Mouse (Mus musculus) kidney, postnatal 0 days (tissue): ENCODE results near the gene Cntn5. TPM values are rescaled to one million over a fixed set of nuclear protein-coding genes. Genes with fewer than 3 reads are reported as not detected.

Experiments used
- ATAC-seq: fragments of 200-750 bp; cut with Nextera tagmentation; replicated peaks from 2 replicates; pipeline ENCODE4 v1.8.0; 2017; ENCODE audit warnings: low read depth, moderate number of reproducible peaks, moderate TSS enrichment, moderate library complexity; ENCODE audit not compliant: low FRiP score
- DNase-seq: peaks from one replicate; pipeline ENCODE4 v3.0.0-alpha.2; 2016; ENCODE audit warnings: low spot score
- H3K27ac ChIP-seq: fragments of 300-500 bp; sonication (generic); 2 replicates; pipeline ENCODE4 v1.5.1; 2014; ENCODE audit warnings: mild to moderate bottlenecking
- H3K27me3 ChIP-seq: fragments of 300-500 bp; sonication (generic); 2 replicates; pipeline ENCODE4 v1.6.1; 2014; ENCODE audit warnings: low read length, mixed read lengths; ENCODE audit not compliant: insufficient read depth
- H3K36me3 ChIP-seq: fragments of 300-500 bp; sonication (generic); 2 replicates; pipeline ENCODE4 v1.6.1; 2014; ENCODE audit warnings: low read length, mixed read lengths; ENCODE audit not compliant: insufficient read depth
- H3K4me1 ChIP-seq: fragments of 300-500 bp; sonication (generic); replicated peaks from 2 replicates; pipeline ENCODE4 v1.6.1; 2014; ENCODE audit warnings: antibody characterized with exemption, low read length, mixed read lengths; ENCODE audit not compliant: insufficient read depth
- H3K4me2 ChIP-seq: fragments of 300-500 bp; sonication (generic); 2 replicates; pipeline ENCODE4 v1.6.1; 2014; ENCODE audit warnings: mild to moderate bottlenecking, low read length, moderate library complexity, mixed read lengths
- H3K4me3 ChIP-seq: fragments of 300-500 bp; sonication (generic); replicated peaks from 2 replicates; pipeline ENCODE4 v1.5.1; 2014; ENCODE audit warnings: low read depth, low read length
- H3K9ac ChIP-seq: fragments of 300-500 bp; sonication (generic); 2 replicates; pipeline ENCODE4 v1.6.1; 2014; ENCODE audit warnings: low read depth, low read length
- H3K9me3 ChIP-seq: fragments of 300-500 bp; sonication (generic); replicated peaks from 2 replicates; pipeline ENCODE4 v1.6.1; 2016; ENCODE audit warnings: low read length, inconsistent platforms, mixed read lengths
- CTCF ChIP-seq: IDR thresholded peaks from 2 replicates; pipeline ENCODE4 v1.5.1; 2016; ENCODE audit warnings: antibody characterized with exemption, low read depth, mild to moderate bottlenecking, moderate library complexity
- WGBS: fragments of 180-500 bp; shearing (Covaris S2); extraction: QIAGEN DNeasy Blood & Tissue Kit; methylation state at CpG from one replicate; pipeline ENCODE4 v1.1.7; 2014; 5-methylcytosine and 5-hydroxymethylcytosine counted together
- polyA plus RNA-seq: library from polyadenylated mRNA; unstranded; fragments of >200 nt; fragmentation: Nextera tagmentation; extraction: Ambion mirVana; gene quantifications from 2 replicates; pipeline ENCODE4 v1.2.1, GENCODE M21; 2015

The Cntn5 gene
- polyA plus RNA-seq, 1 experiment from 2014 or later = 0.43 TPM

DNA sequence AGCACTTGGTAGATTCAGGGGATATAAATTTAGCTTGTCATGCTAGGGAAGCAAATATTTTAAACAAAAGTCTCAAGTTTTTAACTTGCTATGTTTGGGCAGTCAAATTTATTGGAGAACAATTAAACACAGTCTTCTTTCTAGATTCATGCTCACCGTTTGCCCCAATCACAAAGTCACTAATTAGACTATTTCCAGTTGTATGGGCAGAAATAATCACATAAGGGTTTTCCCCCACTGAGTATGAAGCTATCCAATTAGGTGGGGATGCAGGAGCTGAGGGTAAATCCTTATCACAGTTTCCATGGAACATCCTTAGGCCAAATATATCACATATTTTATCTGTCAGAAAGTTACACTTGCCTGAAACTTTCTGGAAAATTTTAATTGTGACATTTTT is 788.0 kb downstream of the Cntn5 start:
- Histone ChIP-seq H3K9me3 (no peaks in the 10 kb centered on the region), H3K27me3 (no peaks in the 10 kb centered on the region), H3K9ac (no peak overlapping the region), H3K4me3 (no peak overlapping the region), H3K4me1 (no peaks in the 10 kb centered on the region), H3K4me2 (no peak overlapping the region), H3K36me3 (no peaks in the 10 kb centered on the region), H3K27ac (no peak overlapping the region)
- 65% methylated on average over 1 of the region's 1 CpGs for WGBS
- TF ChIP-seq CTCF = no peak
- ATAC-seq (no peak), DNase-seq (no peak)

DNA sequence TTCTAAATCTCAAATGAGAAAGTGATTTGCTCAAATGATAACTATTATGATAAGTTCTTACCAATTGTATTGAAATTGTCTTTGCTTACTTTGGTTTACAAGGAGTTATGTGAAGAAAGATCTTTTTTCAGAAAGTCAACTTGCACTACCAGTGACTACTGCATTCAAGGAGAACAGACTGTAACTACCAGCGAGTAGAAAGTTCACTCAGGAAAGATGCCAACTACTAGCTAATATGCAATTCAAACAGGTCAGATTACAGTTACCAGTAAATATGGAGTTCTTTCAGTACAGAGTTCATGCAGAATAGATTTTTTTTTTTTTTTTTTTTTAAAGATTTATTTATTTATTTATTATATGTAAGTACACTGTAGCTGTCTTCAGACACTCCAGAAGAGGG is 795.4 kb downstream of the Cntn5 start:
- no peak overlapping the region for H3K4me2 ChIP-seq
- no peaks in the 10 kb centered on the region for H3K4me1 ChIP-seq
- DNase-seq = no peak
- no peak for ATAC-seq
- H3K36me3 ChIP-seq = no peaks in the 10 kb centered on the region
- H3K27me3 ChIP-seq = no peaks in the 10 kb centered on the region
- no peak overlapping the region for H3K9ac ChIP-seq
- TF ChIP-seq CTCF = no peak
- H3K27ac ChIP-seq = no peak overlapping the region
- H3K4me3 ChIP-seq = no peak overlapping the region
- WGBS = 85% methylated on average over 1 of the region's 1 CpGs
- H3K9me3 ChIP-seq = no peaks in the 10 kb centered on the region

DNA sequence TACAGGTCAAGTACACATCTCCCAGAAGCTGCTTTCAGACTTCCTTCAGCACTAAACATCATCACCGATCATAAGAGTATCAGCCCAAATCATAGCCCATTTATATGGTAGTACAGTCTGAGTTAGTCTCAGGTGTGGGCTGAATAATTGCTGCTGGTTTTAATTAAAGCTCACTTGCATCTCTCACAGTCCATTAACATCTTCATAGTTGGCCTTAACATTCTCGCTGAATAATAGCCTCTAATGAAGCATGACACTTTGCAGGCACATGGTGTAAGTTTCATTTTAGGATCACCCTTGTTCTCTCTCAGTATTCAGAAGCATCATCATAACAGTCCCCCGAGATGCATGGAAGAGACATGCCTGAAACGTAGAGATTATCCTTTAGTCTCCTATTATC is 796.7 kb downstream of the Cntn5 start:
- no peak overlapping the region for H3K4me2 ChIP-seq
- no peaks in the 10 kb centered on the region for H3K4me1 ChIP-seq
- no peaks in the 10 kb centered on the region for H3K27me3 ChIP-seq
- H3K9me3 ChIP-seq = no peaks in the 10 kb centered on the region
- TF ChIP-seq CTCF = no peak
- no peak overlapping the region for H3K4me3 ChIP-seq
- H3K9ac ChIP-seq = no peak overlapping the region
- ATAC-seq = no peak
- DNase-seq = no peak
- no peaks in the 10 kb centered on the region for H3K36me3 ChIP-seq
- H3K27ac ChIP-seq = no peak overlapping the region
- 73% methylated on average over 4 of the region's 4 CpGs for WGBS

DNA sequence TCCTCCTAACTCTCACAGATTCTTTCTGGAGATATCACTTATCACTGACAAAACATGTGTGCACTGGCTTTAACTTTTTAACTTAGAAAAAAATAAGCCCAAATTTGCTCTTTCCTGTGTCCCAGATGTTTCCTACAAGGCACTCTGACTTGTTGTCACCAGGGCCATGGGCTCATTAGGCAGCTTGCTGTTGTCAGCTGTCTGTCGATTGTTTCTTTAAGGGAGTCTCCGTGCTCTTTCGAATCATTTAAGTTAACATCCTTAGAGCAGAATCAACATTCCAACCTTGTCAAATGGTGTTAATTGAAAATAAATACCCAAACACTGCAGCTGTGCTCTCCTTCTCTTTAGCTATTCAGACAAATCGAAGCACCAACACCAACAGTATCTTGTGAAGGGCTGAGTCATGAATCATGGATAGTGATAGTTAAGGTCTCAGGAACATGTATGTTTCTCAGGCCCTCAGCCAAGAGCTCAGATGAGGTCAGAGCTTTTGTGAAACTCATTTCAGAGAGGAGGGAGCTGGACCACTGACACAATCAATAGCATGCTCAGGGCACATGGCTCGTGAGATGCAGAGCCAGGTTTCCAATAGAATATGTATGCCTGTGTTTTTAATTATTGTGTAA is 802.6 kb downstream of the Cntn5 start:
- Histone ChIP-seq H3K4me2 (no peak overlapping the region), H3K9ac (no peak overlapping the region), H3K4me3 (no peak overlapping the region), H3K9me3 (no peaks in the 10 kb centered on the region), H3K36me3 (no peaks in the 10 kb centered on the region), H3K27ac (no peak overlapping the region), H3K27me3 (no peaks in the 10 kb centered on the region), H3K4me1 (peaks cover 5% of the 10 kb centered on the region; the same call in 1 of the 2 replicates)
- ATAC-seq = no peak; the same call in 1 of the 2 replicates
- peak; percentile 68 for DNase-seq
- WGBS = 17% methylated on average over 5 of the region's 5 CpGs
- TF ChIP-seq CTCF = no peak

DNA sequence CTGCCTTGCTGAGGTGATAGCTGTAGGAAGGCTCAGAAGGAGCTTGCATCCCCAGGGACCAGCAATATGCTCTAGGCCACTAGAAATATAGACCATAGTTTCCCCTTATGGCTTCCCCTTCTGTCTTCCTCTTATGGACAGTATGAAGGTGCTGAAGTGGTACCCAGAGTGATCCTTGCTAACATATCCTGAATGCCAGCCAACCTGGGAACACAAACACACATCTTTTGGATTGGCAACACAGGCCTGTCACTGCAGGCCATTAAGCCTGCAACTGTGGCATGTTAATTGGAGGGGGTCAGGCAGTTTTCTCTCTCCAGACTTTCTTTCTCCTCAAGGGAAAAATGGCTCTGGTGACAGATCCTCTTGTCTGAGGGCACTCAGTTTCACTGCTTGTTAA is 828.3 kb downstream of the Cntn5 start:
- Histone ChIP-seq H3K4me3 (no peak overlapping the region), H3K9me3 (no peaks in the 10 kb centered on the region), H3K9ac (no peak overlapping the region), H3K4me2 (no peak overlapping the region), H3K27me3 (no peaks in the 10 kb centered on the region), H3K4me1 (no peaks in the 10 kb centered on the region), H3K36me3 (no peaks in the 10 kb centered on the region), H3K27ac (no peak overlapping the region)
- no peak for ATAC-seq
- DNase-seq = no peak
- TF ChIP-seq CTCF = no peak

DNA sequence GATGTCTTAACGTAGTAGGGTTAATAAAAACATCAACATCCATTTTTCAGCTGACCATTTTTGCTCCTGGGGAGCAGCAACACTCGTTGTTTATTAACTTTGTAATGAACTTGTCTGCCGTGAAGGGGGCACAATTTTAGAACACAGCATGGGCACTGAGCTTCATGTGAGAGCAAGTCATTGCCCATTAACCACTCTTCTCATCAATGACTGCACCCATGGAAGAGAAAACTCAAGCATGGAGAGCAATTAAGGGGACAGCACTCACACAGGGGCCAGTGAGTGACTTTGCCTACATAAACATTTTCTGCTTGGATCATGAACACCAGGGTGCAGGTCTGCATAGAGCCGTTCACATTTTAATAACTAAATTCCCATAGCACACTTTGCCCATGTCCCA is 831.2 kb downstream of the Cntn5 start:
- Histone ChIP-seq H3K27ac (no peak overlapping the region), H3K9me3 (no peaks in the 10 kb centered on the region), H3K36me3 (no peaks in the 10 kb centered on the region), H3K4me2 (no peak overlapping the region), H3K9ac (no peak overlapping the region), H3K4me3 (no peak overlapping the region), H3K27me3 (no peaks in the 10 kb centered on the region), H3K4me1 (no peaks in the 10 kb centered on the region)
- ATAC-seq (no peak), DNase-seq (no peak)
- no peak for TF ChIP-seq CTCF
- 63% methylated on average over 4 of the region's 4 CpGs for WGBS

DNA sequence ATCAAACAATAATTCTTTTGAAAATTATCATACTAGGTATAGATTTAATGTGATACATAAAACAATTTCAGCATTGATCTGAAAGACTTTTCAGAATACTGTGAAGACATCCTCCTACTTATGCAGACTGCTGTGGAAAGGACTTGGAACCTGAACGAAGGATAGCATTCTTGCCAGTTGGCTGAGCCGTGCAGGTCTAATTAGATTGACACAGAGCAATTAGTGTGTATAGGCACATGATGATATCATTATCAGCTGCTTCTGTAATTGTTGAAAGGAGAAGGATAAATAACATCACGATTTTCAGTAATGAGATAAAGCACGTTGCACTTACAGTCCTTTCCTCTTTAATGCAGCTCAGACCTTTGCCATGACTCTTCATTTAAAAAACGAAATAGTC is 831.7 kb downstream of the Cntn5 start:
- no peak for ATAC-seq
- DNase-seq = no peak

More for the DNA sequence above, 831.7 kb downstream of the Cntn5 start:
- no peak overlapping the region for H3K9ac ChIP-seq
- no peaks in the 10 kb centered on the region for H3K9me3 ChIP-seq
- TF ChIP-seq CTCF = no peak
- H3K4me2 ChIP-seq = no peak overlapping the region
- H3K4me3 ChIP-seq = no peak overlapping the region
- WGBS = 60% methylated on average over 5 of the region's 5 CpGs
- no peaks in the 10 kb centered on the region for H3K27me3 ChIP-seq
- no peaks in the 10 kb centered on the region for H3K4me1 ChIP-seq
- H3K36me3 ChIP-seq = no peaks in the 10 kb centered on the region
- H3K27ac ChIP-seq = no peak overlapping the region
